Mouse (Mus musculus): ENCODE data around the gene Terf2ip. TPM values are rescaled to one million over a fixed set of nuclear protein-coding genes. Genes with fewer than 3 reads are reported as not detected.
A peak's percentile ranks its signal among the peaks of the same experiment; 100 is the strongest.

The Terf2ip gene
- polyA plus RNA-seq, 2 experiments from 2014 or later, result 9.9 to 11.4 TPM

DNA sequence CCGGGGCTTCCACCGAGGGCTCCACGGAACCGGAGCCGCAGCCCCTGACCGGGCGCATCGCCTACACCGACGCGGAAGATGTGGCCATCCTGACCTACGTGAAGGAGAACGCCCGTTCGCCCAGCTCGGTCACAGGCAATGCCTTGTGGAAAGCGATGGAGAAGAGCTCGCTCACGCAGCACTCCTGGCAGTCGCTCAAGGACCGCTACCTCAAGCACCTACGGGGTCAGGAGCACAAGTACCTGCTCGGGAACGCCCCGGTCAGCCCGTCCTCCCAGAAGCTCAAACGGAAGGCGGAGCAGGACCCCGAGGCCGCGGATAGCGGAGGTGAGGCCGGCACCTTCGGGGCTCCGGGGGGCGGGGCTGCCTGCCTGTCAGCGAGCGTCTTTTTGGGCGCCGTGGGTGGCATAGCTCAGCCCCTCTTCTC lies 631 bp downstream of the Terf2ip start:
- ATAC-seq, result peak; percentile 31

DNA sequence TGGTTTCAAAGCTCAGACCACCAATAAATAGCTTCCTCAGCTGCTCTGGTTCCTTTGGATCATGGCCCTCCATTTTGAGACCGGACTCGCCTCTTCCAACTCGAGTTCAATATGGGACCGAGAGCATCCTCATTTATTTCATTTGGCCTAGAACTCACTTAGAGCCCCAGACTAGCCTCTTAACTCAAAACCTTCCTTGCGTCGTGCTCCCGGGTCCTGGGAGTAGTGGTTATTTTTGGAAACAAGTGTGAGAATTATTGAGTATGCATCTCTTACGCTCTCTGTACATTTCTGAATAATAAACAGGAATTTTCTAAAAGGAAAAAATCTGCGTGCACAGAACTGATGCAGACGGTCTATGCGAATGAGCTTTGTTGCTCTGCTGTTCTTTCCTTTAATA lies 3.7 kb downstream of the Terf2ip start, which contains the start of gene Gm6793:
TSS of gene Gm6793 (minus strand) at position 101 of the 400 bp plus-strand sequence.
- ATAC-seq, result no peak

DNA sequence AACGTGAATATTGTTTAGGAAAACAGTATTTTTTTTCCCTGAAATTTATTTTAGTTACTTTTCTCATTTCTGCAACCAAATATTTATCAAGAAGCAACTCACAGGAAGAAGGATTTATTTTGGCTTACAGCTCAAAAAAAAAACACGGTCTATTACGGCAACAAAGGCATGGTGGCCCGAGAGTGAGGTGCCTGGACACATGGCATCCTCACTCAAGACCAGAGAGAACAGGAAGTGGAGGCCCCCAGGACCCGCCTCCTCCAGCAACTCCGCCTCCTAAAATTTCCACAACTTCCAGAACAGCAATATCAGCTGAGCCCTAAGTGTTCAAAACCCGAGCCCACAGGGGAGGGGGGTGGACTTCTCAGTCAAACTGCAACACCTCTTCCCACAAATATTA lies 18.3 kb downstream of the Terf2ip start:
- no peak for ATAC-seq

DNA sequence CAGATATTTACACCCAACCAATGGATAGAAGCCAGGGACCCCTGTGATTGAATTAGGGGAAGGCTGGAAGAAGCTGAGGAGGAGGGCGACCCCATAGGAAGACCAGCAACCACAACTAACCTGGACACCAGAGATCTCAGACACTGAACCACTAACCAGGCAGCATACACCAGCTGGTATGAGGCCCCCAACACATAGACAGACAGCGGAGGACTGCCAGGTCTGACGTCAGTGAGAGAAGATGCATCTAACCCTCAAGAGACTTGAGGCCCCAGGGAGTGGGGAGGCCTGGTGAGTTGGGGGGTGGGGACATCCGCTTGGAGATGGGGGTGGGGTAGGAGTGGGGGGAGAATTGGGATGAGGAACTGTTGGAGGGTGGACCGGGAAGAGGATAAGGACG lies 19.5 kb downstream of the Terf2ip start:
- no peak for ATAC-seq

DNA sequence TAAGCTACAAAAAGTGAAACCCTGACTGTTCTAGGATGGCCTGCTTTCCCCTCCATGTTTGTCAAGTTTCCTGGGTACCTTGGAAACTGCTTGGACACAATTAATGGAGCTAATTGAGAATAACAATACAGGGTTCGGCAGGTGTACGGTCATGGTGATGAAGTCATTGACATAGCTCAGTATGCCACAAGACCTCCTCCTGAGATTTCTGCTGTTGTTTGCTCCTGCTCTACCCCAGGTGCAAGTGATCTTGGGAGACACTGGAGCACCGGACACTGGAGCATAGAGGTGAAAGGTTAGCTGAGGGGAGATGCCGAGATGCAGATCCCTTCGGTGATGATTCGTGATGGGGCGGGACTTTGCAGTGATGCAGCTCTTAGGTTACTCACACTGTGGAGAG lies 21.9 kb downstream of the Terf2ip start:
- no peak for ATAC-seq

DNA sequence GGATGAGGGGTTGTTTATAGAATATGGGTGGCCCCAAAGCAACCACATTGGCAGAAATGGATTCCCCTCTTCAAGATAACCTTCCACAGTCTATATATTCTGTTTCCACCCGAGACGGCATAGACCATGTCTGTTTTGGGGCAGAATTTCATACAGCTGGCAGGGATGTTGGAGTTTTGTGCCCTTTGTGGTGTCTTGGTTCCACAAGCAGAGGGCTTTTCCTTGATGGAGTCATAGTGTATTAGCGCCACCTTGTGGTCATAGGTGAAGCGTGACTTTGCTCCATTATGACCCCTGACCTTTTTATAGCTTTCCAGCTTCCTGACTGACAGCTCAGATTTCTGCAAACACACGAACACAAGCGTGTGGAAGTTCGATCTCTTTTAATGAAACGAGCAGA lies 23.4 kb downstream of the Terf2ip start:
- ATAC-seq, result peak; percentile 91

DNA sequence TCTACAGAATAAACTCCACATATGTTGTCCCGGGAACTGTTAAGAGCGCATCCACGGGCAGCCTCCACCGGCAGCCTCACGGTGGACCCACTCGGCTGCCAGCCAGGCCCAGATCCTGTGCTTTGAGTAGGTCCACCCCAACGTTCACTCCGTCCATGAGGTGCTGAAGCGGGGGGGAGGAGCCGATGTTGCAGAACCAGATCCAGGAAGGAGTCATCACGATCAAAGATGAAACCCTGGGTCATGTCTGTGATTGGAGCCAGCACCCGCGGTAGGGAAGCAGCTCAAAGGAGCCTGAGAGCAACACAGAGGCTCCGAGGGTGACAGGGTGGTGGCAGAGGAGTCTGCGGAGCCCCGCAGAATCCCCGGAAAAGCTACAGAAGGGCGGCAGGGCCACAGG lies 26.3 kb downstream of the Terf2ip start:
- ATAC-seq, result no peak

DNA sequence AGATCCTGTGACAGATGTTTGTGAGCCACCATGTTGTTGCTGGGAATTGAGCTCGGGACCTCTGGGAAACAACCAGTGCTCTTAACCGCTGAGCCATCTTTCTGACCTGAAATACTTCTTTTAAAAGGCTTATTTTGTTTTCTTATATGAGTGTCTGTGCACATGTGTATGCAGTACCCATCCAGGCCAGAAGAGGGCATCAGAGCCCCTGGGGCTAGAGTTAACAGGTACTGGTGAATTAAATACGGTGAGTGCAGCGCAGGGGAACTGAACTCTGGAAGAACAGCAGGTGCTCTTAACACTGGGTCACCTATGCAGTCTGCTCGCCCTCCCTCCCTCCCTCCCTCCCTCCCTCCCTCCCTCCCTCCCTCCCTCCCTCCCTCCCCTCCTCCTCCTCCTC lies 34.0 kb downstream of the Terf2ip start:
- ATAC-seq, result no peak

DNA sequence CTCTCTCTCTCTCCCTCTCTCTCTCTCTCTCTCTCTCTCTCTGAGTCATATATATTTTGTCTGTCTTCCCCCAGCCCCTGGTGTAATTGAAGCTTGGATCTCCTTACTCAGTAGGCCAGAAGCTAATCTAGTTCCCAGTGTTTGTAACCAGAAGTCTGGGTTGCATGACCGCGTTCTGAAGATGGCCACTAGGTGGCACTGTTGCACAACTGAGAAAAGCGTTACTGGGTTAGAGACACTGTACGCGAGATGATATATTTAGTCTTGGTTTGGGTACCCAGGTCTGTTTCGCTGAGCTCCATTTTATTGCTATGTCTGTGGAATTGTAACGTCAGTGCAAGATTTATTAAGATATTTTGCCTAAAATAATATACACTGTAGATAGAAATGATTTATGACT lies 34.7 kb downstream of the Terf2ip start:
- peak; percentile 67 for ATAC-seq

DNA sequence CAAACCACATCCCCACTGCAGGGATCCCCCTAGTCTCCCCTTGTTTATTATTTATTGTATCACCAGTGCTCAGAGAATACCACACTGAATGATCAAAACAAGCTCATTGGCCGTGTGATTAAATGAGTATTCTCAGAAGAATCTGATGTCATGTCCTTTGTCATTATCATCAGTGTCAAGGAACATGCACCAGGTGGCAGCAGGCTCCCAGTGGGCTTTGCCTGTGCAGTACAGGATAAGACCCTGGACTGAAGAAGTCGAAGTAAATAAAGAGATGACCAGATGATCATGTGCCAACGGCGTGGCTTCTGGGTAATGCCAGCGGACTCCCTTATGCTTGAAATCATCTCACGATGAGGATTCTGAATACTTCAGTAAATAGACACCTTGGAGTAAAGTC lies 37.1 kb downstream of the Terf2ip start:
- no peak for ATAC-seq

DNA sequence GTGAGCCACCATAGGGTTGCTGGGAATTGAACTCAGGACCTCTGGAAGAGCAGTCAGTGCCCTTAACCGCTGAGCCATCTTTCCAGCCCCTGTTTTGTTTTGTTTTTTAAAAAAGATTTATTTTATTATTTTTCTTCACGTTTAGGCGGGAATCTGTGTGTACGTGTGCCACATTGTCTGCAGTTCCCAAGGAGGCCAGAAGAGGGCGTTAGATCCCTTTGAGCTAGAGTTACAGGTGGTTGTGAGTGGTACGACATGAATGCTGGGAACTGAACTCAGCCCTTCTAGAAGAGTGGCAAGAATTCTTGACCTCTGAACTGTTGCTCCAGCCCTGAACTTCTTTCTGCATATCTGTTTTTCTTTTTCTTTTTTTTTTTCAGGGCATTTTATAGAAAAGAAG lies 38.8 kb downstream of the Terf2ip start:
- no peak for ATAC-seq

DNA sequence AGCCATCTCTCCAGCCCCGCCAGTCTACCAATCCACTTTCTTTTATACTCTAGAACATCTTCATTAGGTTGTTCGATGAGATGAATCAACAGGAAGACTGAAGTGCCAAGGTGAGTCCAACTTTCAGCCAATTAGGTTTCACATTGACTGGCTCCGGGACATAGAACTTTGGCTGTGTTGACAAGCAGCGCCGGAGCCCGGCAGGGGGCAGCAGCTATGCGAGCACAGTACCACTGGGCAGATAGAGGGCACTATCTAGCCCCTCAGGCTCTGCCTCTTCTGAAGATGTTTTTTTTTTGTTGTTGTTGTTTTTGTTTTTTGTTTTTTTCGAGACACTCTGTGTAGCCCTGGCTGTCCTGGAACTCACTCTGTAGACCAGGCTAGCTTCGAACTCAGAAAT lies 40.3 kb downstream of the Terf2ip start:
- ATAC-seq, result no peak

DNA sequence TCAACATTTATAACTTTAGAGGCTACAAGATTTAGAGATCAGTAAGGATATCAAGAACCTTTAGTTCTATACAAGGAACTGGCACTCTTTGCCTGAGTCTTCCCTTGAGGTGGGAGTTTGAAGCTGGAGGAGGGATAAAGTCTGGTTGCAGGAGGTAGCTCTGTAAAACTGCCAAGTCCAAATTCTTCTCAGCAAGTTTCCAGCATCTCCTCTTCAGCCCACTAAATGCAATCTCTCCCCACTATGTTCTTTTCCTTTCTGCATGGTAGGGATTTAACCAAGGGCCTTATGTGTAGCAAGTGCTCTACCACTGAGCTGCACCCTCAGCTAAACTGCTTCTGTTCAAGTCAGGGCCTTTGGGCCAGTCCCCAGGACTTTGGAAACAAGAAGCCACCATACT lies 43.3 kb downstream of the Terf2ip start:
- ATAC-seq, result no peak

DNA sequence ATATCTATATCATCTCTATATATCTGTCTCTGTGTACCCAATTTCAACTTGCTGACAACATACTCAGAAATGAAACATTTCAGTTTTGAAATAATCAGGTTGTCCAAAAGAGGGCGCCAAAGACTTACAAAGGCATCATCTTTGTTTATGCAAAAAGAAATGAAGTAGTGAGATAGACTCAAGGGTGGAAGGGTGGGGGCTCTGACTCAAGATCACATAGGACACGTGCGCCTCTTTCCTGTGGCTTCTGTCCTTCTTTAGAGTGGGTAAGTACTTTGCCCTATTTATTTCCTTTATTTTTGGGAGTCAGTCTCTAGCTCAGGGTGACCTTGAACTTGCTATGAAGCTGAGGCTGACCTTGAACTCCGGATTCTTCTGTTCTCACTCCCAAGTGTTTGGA lies 50.2 kb downstream of the Terf2ip start:
- peak; percentile 23 for ATAC-seq

Other genes starting within 250 kb of the Terf2ip start
- gene Cfdp1, start 157.1 kb upstream of the Terf2ip start, polyA plus RNA-seq (2017; shearing (Covaris generic)), result 100 to 1,000 TPM; 120 to 140 TPM
- gene Tmem170, start 134.6 kb upstream of the Terf2ip start, polyA plus RNA-seq (2017; shearing (Covaris generic)), result 1 to 10 TPM; 7.5 to 9.2 TPM
- not detected for gene Chst5, start 101.0 kb upstream of the Terf2ip start, polyA plus RNA-seq (2017; shearing (Covaris generic))
- 1 to 10 TPM; 2.5 to 3.5 TPM for gene Tmem231, start 77.5 kb upstream of the Terf2ip start, polyA plus RNA-seq (2017; shearing (Covaris generic))
- 100 to 1,000 TPM; 205 to 239 TPM for gene Gabarapl2, start 70.7 kb upstream of the Terf2ip start, polyA plus RNA-seq (2017; shearing (Covaris generic))
- gene Adat1, start 19.1 kb upstream of the Terf2ip start, polyA plus RNA-seq (2017; shearing (Covaris generic)), result 1 to 10 TPM; 7.9 to 8.7 TPM
- gene Kars, start 75 bp upstream of the Terf2ip start, polyA plus RNA-seq (2017; shearing (Covaris generic)), result 100 to 1,000 TPM; 166 to 286 TPM
- under 1 TPM; 0.96 to 1.00 TPM for gene Gm6793, start 3.6 kb downstream of the Terf2ip start, polyA plus RNA-seq (2017; shearing (Covaris generic))